ENCODE assay signal across 8 mouse cellular contexts in the genomic region with DNA sequence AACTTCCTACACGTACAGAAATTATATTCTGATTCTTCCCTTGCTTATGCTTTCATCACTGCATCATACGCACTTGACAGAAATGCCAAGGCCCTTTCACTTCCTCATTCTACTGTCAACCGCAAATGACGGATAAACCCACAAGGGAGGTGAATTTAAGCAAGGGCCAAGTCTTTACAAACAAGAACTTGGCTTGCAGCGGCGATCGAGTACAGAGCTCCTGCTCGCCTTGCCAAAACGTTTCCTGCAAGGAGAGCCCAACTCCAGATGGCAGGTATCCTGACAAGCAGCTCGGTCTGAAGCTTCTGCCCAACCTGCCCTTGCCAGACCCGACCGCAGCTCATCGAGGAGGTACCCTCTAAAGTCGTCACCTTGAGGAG. TPM values are rescaled to one million over a fixed set of nuclear protein-coding genes. Genes with fewer than 3 reads are reported as not detected.
DNase-seq lines count a peak whose midpoint lies in the region; ATAC-seq and TF ChIP-seq lines count a peak whose summit lies in the region.

No protein-coding gene starts in this region.

- peak overlapping the region; percentile 89 for H3K9ac ChIP-seq in heart, embryonic 11.5 days (ENCODE audit: low read depth, low read length)
- peak overlapping the region; percentile 71 for H3K9ac ChIP-seq in forebrain, postnatal 0 days
- H3K9ac ChIP-seq in liver, embryonic 14.5 days (replicated peaks) = peak overlapping the region; percentile 93

- no peak for TF ChIP-seq EP300 in liver, embryonic 14.5 days (IDR thresholded peaks at IDR 0.05; ENCODE audit: low read depth)

- peaks cover 2% of the 10 kb centered on the region; the same call in 1 of the 2 replicates for H3K36me3 ChIP-seq in heart, embryonic 11.5 days (ENCODE audit: control insufficient read depth, insufficient read depth, low read length)
- H3K36me3 ChIP-seq in forebrain, postnatal 0 days (ENCODE audit: insufficient read depth) = peaks cover 5% of the 10 kb centered on the region
- peaks cover 4% of the 10 kb centered on the region for H3K36me3 ChIP-seq in liver, embryonic 14.5 days (replicated peaks; ENCODE audit: control insufficient read depth, insufficient read depth, low read depth)

- no peak for TF ChIP-seq CTCF in Patski (IDR thresholded peaks at IDR 0.05)
- no peak for TF ChIP-seq CTCF in forebrain, postnatal 0 days (IDR thresholded peaks at IDR 0.05; ENCODE audit: low read depth)
- TF ChIP-seq CTCF in liver, embryonic 14.5 days (IDR thresholded peaks at IDR 0.05; ENCODE audit: low read depth) = no peak

- intact Hi-C loops in heart, postnatal 25 days (cut with DNase I) = loop anchor here (5.0 kb wide), 2 partner anchors 80 to 155 kb away; partner anchors contain the start of gene Cdkl2
- intact Hi-C loops in left cerebral cortex, postnatal 10 days (cut with DNase I) = loop anchor here (10.0 kb wide), 1 partner anchor 153 kb away; no protein-coding TSS in a partner anchor

- in situ Hi-C loops in Patski (cut with MboI; ENCODE audit: low pct_unique_long_range_greater_than_20kb) = no loop called here

- peaks cover 16% of the 10 kb centered on the region for H3K4me1 ChIP-seq in heart, embryonic 11.5 days (ENCODE audit: control insufficient read depth, insufficient read depth, low read length)
- peaks cover 12% of the 10 kb centered on the region; the same call in 1 of the 2 replicates for H3K4me1 ChIP-seq in forebrain, postnatal 0 days (ENCODE audit: insufficient read depth)
- H3K4me1 ChIP-seq in liver, embryonic 14.5 days (replicated peaks; ENCODE audit: control insufficient read depth in 2 of 2, insufficient read depth in 2 of 2, low read length in 1 of 2) = peaks cover 29 to 30% of the 10 kb centered on the region in 2 experiments

- no peak for DNase-seq in heart, postnatal 25 days (ENCODE audit: low spot score)
- DNase-seq in Patski (ENCODE audit: low read depth, low spot score) = no peak
- DNase-seq in forebrain, postnatal 0 days = no peak
- peak; percentile 39 to 63 (median 42) for DNase-seq in liver, embryonic 14.5 days (ENCODE audit: low read depth in 3 of 3, low spot score in 3 of 3)
- DNase-seq in ovary, adult 18-20 months (ENCODE audit: low spot score) = no peak
- no peak for DNase-seq in left cerebral cortex, postnatal 10 days (ENCODE audit: extremely low spot score in 1 of 2, low spot score in 2 of 2)

- ATAC-seq in heart, embryonic 11.5 days (replicated peaks; ENCODE audit: insufficient number of reproducible peaks, low FRiP score, low TSS enrichment) = no peak
- peak; percentile 49 for ATAC-seq in Patski
- no peak for ATAC-seq in forebrain, postnatal 0 days
- ATAC-seq in liver, embryonic 14.5 days (ENCODE audit: insufficient read depth) = no peak
- ATAC-seq in neutrophil, adult 5-6 weeks (ENCODE audit: extremely low read depth, insufficient number of reproducible peaks, low FRiP score, poor library complexity, severe bottlenecking) = peak; percentile 70

- no peaks in the 10 kb centered on the region for H3K9me3 ChIP-seq in heart, embryonic 11.5 days (replicated peaks; ENCODE audit: control insufficient read depth, low read length)
- H3K9me3 ChIP-seq in forebrain, postnatal 0 days (ENCODE audit: low read length) = no peaks in the 10 kb centered on the region
- H3K9me3 ChIP-seq in liver, embryonic 14.5 days (ENCODE audit: control insufficient read depth, low read length) = no peaks in the 10 kb centered on the region

- peak overlapping the region; percentile 98 for H3K27ac ChIP-seq in heart, embryonic 11.5 days (ENCODE audit: low read depth, low read length)
- peak overlapping the region; percentile 97 for H3K27ac ChIP-seq in forebrain, postnatal 0 days (ENCODE audit: low read depth, low read length)
- peak overlapping the region; percentile 91 for H3K27ac ChIP-seq in liver, embryonic 14.5 days

- H3K27me3 ChIP-seq in heart, embryonic 11.5 days (ENCODE audit: control insufficient read depth, insufficient read depth, low read length) = no peaks in the 10 kb centered on the region
- no peaks in the 10 kb centered on the region for H3K27me3 ChIP-seq in Patski
- no peaks in the 10 kb centered on the region for H3K27me3 ChIP-seq in forebrain, postnatal 0 days (ENCODE audit: insufficient read depth, low read length)
- H3K27me3 ChIP-seq in liver, embryonic 14.5 days (ENCODE audit: control insufficient read depth, insufficient read depth, low read length) = no peaks in the 10 kb centered on the region

- peak overlapping the region; percentile 84 for H3K4me3 ChIP-seq in heart, embryonic 11.5 days (ENCODE audit: low read depth, low read length)
- H3K4me3 ChIP-seq in forebrain, postnatal 0 days (ENCODE audit: low read depth, low read length) = peak overlapping the region; percentile 92
- peak overlapping the region; percentile 80 to 90 for H3K4me3 ChIP-seq in liver, embryonic 14.5 days (ENCODE audit: insufficient read depth in 1 of 2, low read depth in 2 of 2, low read length in 2 of 2)

- POLR2A ChIA-PET in Patski (lab: Charles Lee) = interaction anchor here (0.6 to 2.6 kb wide), 4 partner anchors 9 to 444 kb away, joined by 3 to 10 read pairs (median 4); partner anchors contain the start of genes Odaph and Parm1

- peak overlapping the region; percentile 79 for H3K4me2 ChIP-seq in heart, embryonic 11.5 days
- H3K4me2 ChIP-seq in forebrain, postnatal 0 days (ENCODE audit: low read depth) = peak overlapping the region; percentile 70
- H3K4me2 ChIP-seq in liver, embryonic 14.5 days (ENCODE audit: low read depth) = peak overlapping the region; percentile 96

- CTCF ChIA-PET in Patski (lab: Charles Lee) = interaction anchor here (0.9 to 2.1 kb wide), 3 partner anchors 32 to 444 kb away, joined by 3 to 5 read pairs (median 3); no protein-coding TSS in a partner anchor

- under 1% methylated on average over 14 of the region's 14 CpGs for WGBS in heart, embryonic 11.5 days (ENCODE audit: insufficient replicate concordance)
- under 1% methylated on average over 14 of the region's 14 CpGs for WGBS in forebrain, postnatal 0 days
- WGBS in liver, embryonic 14.5 days (ENCODE audit: insufficient replicate concordance) = under 1% methylated on average over 14 of the region's 14 CpGs

RNA-seq across cellular contexts. Expression of gene Rchy1, which starts 0.6 kb away (rescaled TPM):
- 42.7 and 45.4 TPM in 2 replicates for polyA plus RNA-seq in heart, embryonic 11.5 days (2014; fragmentation: Nextera tagmentation; extraction: Ambion mirVana)
- 10 to 100 TPM; 28.2 to 32.4 TPM for total RNA-seq in heart, postnatal 25 days (2021)
- 66.1 TPM for polyA plus RNA-seq in Patski (2021)
- total RNA-seq in forebrain, postnatal 0 days (2014; rRNA removed) = 39.9 and 40.0 TPM in 2 replicates
- polyA plus RNA-seq in forebrain, postnatal 0 days (2015; fragmentation: Nextera tagmentation; extraction: Ambion mirVana) = 44.2 and 67.1 TPM in 2 replicates
- 20.1 and 20.9 TPM in 2 replicates for polyA plus RNA-seq in liver, embryonic 14.5 days (2012; rRNA removed)
- 15.1 and 15.6 TPM in 2 replicates for polyA plus RNA-seq in liver, embryonic 14.5 days (2014; fragmentation: Nextera tagmentation; extraction: Ambion mirVana)
- 157 and 163 TPM in 2 replicates for total RNA-seq in neutrophil, adult 5-6 weeks (2017)
- 10 to 100 TPM; 37.8 to 42.0 TPM for total RNA-seq in left cerebral cortex, postnatal 10 days (2021)

RNA-seq across cellular contexts. Expression of gene Odaph, which starts 25.0 kb away (rescaled TPM):
- polyA plus RNA-seq in heart, embryonic 11.5 days (2014; fragmentation: Nextera tagmentation; extraction: Ambion mirVana) = not detected in 2 replicates
- not detected for total RNA-seq in heart, postnatal 25 days (2021)
- polyA plus RNA-seq in Patski (2021) = 1.5 TPM
- 0.43 TPM in 1 of 2 replicates, not detected in the other for total RNA-seq in forebrain, postnatal 0 days (2014; rRNA removed)
- polyA plus RNA-seq in forebrain, postnatal 0 days (2015; fragmentation: Nextera tagmentation; extraction: Ambion mirVana) = 0.28 TPM in 1 of 2 replicates, not detected in the other
- polyA plus RNA-seq in liver, embryonic 14.5 days (2012; rRNA removed) = not detected in 2 replicates
- not detected in 2 replicates for polyA plus RNA-seq in liver, embryonic 14.5 days (2014; fragmentation: Nextera tagmentation; extraction: Ambion mirVana)
- 0.86 TPM in 1 of 2 replicates, not detected in the other for total RNA-seq in neutrophil, adult 5-6 weeks (2017)
- not detected for total RNA-seq in left cerebral cortex, postnatal 10 days (2021)

Comparison
In these comparisons a context has a peak if more than half of its experiments do, and no peak if none do; other contexts are left out.
1. ATAC-seq: peak in Patski (single experiment) and neutrophil, adult 5-6 weeks (single experiment); none in heart, embryonic 11.5 days (single experiment), forebrain, postnatal 0 days (single experiment) and liver, embryonic 14.5 days (single experiment).
2. DNase-seq: peak in liver, embryonic 14.5 days (3 of 3); none in heart, postnatal 25 days (single experiment), Patski (single experiment), forebrain, postnatal 0 days (single experiment), ovary, adult 18-20 months (single experiment) and left cerebral cortex, postnatal 10 days (0 of 2).
3. Peak in every context shown above with its lines, with median percentiles within 50 percentile points of each other: H3K27ac ChIP-seq, H3K4me2 ChIP-seq, H3K4me3 ChIP-seq and H3K9ac ChIP-seq.